Mouse (Mus musculus) macrophage (primary cell): ENCODE measurements around the gene Sdccag8. TPM values are rescaled to one million over a fixed set of nuclear protein-coding genes. Genes with fewer than 3 reads are reported as not detected.

Experiments used
- H3K27ac ChIP-seq: fragments of 350-480 bp; formaldehyde crosslinking; 2 replicates; pipeline ENCODE4 v1.9.0; 2021
- H3K36me3 ChIP-seq: fragments of 350-480 bp; formaldehyde crosslinking; 2 replicates; pipeline ENCODE4 v1.9.0; 2021; ENCODE audit errors: inconsistent target
- H3K4me3 ChIP-seq: fragments of 350-480 bp; formaldehyde crosslinking; 2 replicates; pipeline ENCODE4 v1.9.0; 2021; ENCODE audit errors: inconsistent target
- H3K79me2 ChIP-seq: fragments of 350-480 bp; formaldehyde crosslinking; 2 replicates; pipeline ENCODE4 v1.9.0; 2021; ENCODE audit errors: inconsistent target
- WGBS: methylation state at CpG from one replicate; pipeline ENCODE4 v1.1.7; 2026; ENCODE audit warnings: inconsistent platforms; ENCODE audit not compliant: missing documents; 5-methylcytosine and 5-hydroxymethylcytosine counted together
- polyA plus RNA-seq: library from polyadenylated mRNA; stranded (reverse); fragments of 250-400 nt; gene quantifications from 3 replicates; pipeline ENCODE4 v1.2.4, GENCODE M21; 2018; ENCODE audit warnings: inconsistent platforms

Sdccag8 gene
- polyA plus RNA-seq, 1 experiment from 2014 or later = 28.0 TPM

DNA sequence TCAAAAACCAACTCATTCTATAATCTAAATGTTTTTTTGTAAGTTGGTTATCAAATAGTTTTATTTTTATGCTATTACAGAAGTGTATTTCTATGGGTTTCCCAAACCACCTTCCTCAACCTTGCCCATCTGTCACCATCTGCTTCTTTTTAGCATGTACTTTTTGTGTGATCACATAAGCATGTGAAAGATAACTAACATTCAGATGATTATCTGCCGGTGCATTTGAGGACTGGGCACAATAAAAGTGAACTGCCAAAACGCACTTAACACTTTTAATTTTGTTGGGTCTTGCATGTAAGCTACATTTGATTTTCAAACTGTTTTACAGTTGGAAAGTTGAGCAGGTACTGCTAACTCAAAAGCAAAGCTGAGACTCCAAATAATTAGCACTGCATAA is 240.4 kb downstream of the Sdccag8 start:
- 100% methylated on average over 2 of the region's 2 CpGs for WGBS
- Histone ChIP-seq H3K36me3 (no peaks in the 10 kb centered on the region), H3K79me2 (no peaks in the 10 kb centered on the region), H3K4me3 (no peak overlapping the region), H3K27ac (no peak overlapping the region)

DNA sequence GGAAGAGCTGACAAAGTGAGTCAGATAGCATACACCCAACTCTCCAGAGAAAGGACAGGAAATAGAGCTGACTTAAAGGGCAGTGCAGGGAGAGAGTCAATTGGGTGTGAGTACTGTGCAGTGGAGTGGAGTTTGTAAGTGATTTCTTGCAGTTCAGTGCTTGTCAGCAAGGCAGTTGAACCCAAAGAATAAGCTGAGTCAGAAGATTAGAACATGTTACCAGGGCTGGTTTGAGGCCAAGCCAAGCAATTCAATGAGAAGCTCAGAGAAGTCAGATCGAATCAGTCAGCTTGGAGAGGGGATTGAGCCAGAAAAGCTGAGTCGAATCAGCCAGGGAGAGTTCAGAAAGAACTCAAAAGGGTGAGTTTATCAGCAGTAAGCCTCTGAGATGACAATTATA is 247.3 kb downstream of the Sdccag8 start:
- Histone ChIP-seq H3K27ac (no peak overlapping the region), H3K79me2 (no peaks in the 10 kb centered on the region), H3K4me3 (no peak overlapping the region), H3K36me3 (no peaks in the 10 kb centered on the region)
- WGBS = 97% methylated on average over 2 of the region's 2 CpGs

DNA sequence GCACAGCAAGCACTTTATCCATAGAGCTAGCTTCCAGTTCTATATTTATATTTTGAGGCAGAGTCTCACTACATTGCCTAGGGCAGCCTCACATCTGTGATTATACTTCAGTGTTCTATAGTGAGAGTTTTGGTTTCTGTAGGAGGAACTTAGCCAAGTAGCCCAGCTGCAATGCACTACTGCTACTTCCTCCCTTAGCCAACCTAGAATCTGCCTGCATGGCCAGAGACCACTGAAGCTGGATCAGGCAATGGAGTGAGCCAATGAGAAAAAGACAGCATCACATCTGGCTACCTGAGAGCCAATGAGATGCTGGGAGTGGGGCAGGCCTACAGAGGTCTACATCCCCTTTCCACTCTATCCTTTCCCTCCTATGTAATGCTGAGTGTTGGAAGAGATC is 251.3 kb downstream of the Sdccag8 start:
- no peak overlapping the region for H3K4me3 ChIP-seq
- no peaks in the 10 kb centered on the region for H3K79me2 ChIP-seq
- H3K27ac ChIP-seq = no peak overlapping the region
- no peaks in the 10 kb centered on the region for H3K36me3 ChIP-seq

DNA sequence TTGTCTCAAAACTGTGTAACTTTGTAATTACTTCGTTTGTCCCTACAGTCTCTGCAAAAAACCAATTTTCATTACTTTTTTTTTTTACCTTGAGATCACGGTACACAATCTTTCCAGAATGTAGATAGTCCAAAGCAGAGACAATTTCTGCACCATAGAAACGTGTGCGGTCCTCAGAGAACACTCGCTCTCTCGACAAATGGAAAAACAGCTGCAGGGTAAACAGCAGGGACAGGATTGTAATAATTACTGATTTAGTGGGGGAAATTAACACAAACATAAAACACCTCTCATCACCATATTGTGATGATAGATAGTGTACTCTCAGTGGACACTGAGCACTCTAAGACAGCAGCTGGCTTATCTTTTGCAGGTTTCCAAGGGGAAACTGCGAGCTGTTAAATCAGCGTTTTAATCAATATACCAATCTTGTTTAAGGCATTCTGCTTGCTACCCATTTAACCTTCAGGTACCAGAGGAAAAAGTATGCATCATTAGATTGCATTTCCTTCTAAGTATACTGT is 252.7 kb downstream of the Sdccag8 start:
- Histone ChIP-seq H3K36me3 (no peaks in the 10 kb centered on the region), H3K27ac (no peak overlapping the region), H3K79me2 (no peaks in the 10 kb centered on the region), H3K4me3 (no peak overlapping the region)
- WGBS = 96% methylated on average over 8 of the region's 8 CpGs

DNA sequence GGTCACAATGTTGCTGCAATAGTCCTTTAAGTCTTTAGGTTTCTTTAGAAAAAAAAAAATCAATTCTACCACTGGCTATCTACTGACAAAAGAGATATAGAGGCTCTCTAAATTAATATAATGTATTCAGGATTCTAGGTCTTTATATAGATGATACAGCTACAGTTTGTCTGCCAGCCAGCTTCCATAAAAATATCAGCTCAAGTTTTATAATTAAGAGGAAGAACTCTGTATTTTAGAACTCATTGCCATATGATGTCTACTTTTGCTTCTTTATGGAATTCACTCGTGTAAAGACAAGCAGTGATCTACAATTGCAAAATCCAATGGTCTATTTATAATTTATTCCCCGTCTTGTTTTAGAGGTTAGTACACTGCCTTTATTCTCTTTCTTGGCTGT is 254.7 kb downstream of the Sdccag8 start:
- no peaks in the 10 kb centered on the region for H3K79me2 ChIP-seq
- H3K4me3 ChIP-seq = no peak overlapping the region
- H3K36me3 ChIP-seq = no peaks in the 10 kb centered on the region
- WGBS = 81% methylated on average over 2 of the region's 2 CpGs
- H3K27ac ChIP-seq = no peak overlapping the region

Other genes with a start within 250 kb of the Sdccag8 start
- 31.7 to 45.2 TPM (median 34.6 TPM) in 3 replicates for gene Cep170, start 593 bp upstream of the Sdccag8 start, polyA plus RNA-seq